Mouse (Mus musculus) inflammation-experienced regulatory T-cells, adult 6 months (primary cell): ENCODE results near the gene D6Wsu163e. TPM values are rescaled to one million over a fixed set of nuclear protein-coding genes. Genes with fewer than 3 reads are reported as not detected.

Experiments
- ATAC-seq: one replicate; pipeline ENCODE4 v1.8.0; 2017
- polyA plus RNA-seq, 3 experiments: library from polyadenylated mRNA; unstranded; fragments of 100-300 nt; shearing (Covaris generic); gene quantifications; one replicate each; pipeline ENCODE4 v1.2.1; 2017

D6Wsu163e gene
- 10 to 100 TPM; 10.2 to 13.3 (median 13.1) TPM for polyA plus RNA-seq

DNA sequence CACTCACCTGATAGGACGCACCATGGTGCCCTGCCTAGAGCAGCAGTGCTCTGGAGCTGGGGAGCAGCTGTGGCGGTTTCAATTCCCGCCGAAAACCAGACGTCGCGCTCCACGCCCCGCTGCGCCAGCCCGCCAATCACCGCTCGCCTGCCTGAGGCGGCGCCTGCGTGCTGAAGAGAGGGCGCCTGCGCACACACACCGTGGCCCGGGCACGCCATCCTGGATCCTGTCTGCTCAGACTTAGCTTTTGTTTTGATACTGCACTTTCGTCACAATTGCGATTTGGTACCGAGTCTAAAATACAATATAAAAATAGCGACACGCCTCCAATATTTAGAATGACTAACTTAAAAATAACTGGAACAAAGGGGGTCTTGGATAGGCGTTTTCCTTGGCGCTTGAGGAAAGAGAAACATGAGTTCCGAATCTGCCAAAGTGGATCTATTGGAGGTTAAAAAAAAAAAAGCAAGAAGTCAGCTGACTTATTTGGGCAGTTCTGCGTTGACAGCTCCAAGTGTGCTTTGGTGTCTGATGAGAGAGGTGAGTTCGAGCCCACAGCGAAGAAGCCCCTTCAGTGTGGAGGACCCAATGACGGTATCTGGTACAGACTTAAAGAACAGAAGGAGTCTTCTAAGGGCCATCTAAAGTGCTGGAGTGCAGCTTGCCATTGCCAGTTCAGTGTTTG, at the start of gene D6Wsu163e, which contains the start of gene Rad51ap1:
D6Wsu163e (plus strand) TSS at position 476 of the 685 bp plus-strand sequence.
Rad51ap1 (minus strand) TSS at position 101 of the 685 bp plus-strand sequence.
- peak; percentile 98 for ATAC-seq

GRCm38 (mm10) chr6:126907378-126907777, 32.4 kb upstream of the D6Wsu163e start:
- ATAC-seq = no peak

- ATAC-seq = no peak
Observed at GRCm38 (mm10) chr6:126907876-126908275, 31.9 kb upstream of the D6Wsu163e start.

- ATAC-seq = peak; percentile 81
Observed at GRCm38 (mm10) chr6:126910727-126911126, 29.0 kb upstream of the D6Wsu163e start.

DNA sequence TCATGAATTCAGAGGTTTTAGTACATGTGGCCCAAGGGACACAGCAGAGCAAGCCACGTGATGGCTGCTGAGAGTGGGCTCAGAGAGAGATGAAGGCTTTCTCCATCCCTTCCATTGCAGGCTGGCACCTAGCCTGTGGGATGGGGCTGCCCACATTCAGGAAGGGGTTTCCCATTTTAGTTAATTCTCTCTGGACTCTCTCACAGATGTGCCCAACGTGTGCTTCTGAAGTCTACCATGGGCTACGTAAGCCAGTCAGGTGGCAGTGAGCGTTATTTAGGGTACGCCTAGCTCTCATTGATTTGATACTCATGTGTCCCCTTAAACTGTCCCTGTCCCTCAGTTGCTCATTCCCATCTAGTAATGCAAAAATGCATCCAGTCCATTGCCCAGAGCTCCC, 24.8 kb upstream of the D6Wsu163e start:
- no peak for ATAC-seq

GRCm38 (mm10) chr6:126921111-126921881, 18.5 kb upstream of the D6Wsu163e start, which contains the start of gene Dyrk4:
Gene Dyrk4, minus strand, starts transcription at chr6:126921839.
- no peak for ATAC-seq

- no peak for ATAC-seq
Observed at GRCm38 (mm10) chr6:126932896-126933295, 6.9 kb upstream of the D6Wsu163e start.

- ATAC-seq = no peak
Observed at GRCm38 (mm10) chr6:126938047-126938446, 1.7 kb upstream of the D6Wsu163e start.

DNA sequence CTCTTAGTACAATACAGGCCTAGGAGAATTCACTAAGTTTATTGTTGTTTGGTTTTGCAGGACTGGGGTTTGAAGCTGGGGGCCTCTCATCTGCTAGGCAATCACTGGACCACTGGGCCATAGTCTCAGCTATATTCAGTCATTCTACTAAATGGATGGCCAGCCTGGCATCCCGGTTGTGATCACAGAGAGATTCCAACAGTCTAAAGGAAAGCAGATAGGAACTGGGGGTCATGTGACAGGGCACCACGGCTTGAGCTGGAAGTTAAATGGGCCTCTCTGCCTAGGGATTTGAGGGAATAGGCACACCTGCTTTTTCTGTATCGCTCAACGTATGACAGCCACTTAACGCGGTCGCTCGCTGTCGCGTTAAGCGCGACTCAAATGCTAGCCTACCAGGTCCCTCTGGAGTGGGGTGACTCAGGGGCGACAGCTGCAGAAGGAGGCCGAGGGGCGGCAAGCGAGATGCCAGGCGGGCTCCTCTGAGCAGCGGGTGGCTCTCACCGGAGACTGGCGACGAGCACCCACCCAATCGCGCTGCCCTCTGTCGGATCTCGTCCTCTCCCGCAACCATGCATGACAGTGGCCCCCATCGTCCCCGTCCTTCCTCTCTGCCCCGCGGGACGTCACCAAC, 792 bp upstream of the D6Wsu163e start:
- ATAC-seq = no peak

DNA sequence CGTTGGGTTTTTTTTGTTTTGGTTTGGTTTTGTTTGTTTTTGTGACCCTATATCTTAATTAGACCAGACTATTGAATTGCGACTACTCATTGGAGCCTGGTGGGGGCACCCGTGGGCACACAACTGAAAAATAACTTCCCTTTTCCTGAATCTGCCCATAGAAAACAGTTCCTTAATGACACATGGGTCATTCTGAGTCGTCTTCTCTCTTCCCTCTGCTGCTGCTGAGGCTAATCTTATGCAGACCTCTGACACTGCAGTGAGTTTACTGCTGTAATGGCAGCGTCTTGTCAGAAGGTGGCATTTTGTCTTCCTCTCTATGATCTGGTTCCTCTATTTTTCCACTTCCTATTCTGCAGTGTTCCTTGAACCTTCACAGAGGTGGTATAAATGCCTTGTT, 689 bp downstream of the D6Wsu163e start:
- no peak for ATAC-seq

GRCm38 (mm10) chr6:126948336-126948735, 8.6 kb downstream of the D6Wsu163e start:
- no peak for ATAC-seq

- ATAC-seq = peak; percentile 68
Observed at GRCm38 (mm10) chr6:126955734-126956133, 16.0 kb downstream of the D6Wsu163e start.

GRCm38 (mm10) chr6:126961371-126962018, 21.7 kb downstream of the D6Wsu163e start:
- ATAC-seq = no peak

DNA sequence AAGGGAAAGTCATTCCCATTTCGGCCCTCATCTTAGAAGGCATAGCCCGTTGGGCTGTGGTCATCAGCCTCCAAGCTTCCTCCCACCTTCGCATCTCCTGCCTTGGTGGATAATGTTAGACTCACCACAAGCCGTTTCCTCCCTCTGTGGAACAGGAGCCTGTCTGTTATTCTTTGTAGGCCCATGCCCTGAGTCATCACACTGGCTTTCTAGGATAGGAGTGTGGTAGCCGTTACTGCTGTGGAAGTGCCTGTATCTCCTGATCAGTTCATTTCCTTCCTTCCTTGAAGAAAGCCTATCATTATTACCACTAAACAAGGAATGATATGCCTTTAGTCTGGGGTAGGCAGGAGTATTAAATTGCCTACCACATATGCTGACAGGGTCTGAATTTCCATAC, 22.9 kb downstream of the D6Wsu163e start:
- no peak for ATAC-seq

GRCm38 (mm10) chr6:126963426-126963825, 23.7 kb downstream of the D6Wsu163e start:
- ATAC-seq = no peak

GRCm38 (mm10) chr6:126966241-126967026, 26.7 kb downstream of the D6Wsu163e start:
- no peak for ATAC-seq

- no peak for ATAC-seq
Observed at GRCm38 (mm10) chr6:126981539-126982234, 41.9 kb downstream of the D6Wsu163e start.

- no peak for ATAC-seq
Observed at GRCm38 (mm10) chr6:126993676-126994075, 53.9 kb downstream of the D6Wsu163e start.

- ATAC-seq = peak; percentile 25
Observed at GRCm38 (mm10) chr6:126995494-126995893, 55.7 kb downstream of the D6Wsu163e start.

- ATAC-seq = no peak
Observed at GRCm38 (mm10) chr6:126996399-126996798, 56.6 kb downstream of the D6Wsu163e start.

- no peak for ATAC-seq
Observed at GRCm38 (mm10) chr6:127005646-127006045, 65.9 kb downstream of the D6Wsu163e start.
